Mouse (Mus musculus) kidney, postnatal 25 days (tissue): ENCODE results near the gene Mtrr.
A peak's percentile ranks its signal among the peaks of the same experiment; 100 is the strongest.

Experiments used
- DNase-seq, 2 experiments: peaks; one replicate each; pipeline ENCODE4 v3.0.0; 2021; ENCODE audit warnings: mixed read lengths in 2 of 2

Mtrr gene

GRCm38 (mm10) chr13:68581747-68582516 lies at the start of gene Mtrr, which contains the start of gene Fastkd3:
Mtrr (minus strand) TSS chr13:68582149.
Fastkd3 (plus strand) TSS chr13:68582234.
- DNase-seq = peak; percentile 99 to 100

GRCm38 (mm10) chr13:68627041-68627440 lies 45.1 kb upstream of the Mtrr start:
- no peak for DNase-seq

GRCm38 (mm10) chr13:68622792-68623191 lies 40.8 kb upstream of the Mtrr start:
- no peak for DNase-seq

- no peak for DNase-seq
These were observed 25.9 kb upstream of the Mtrr start for GRCm38 (mm10) chr13:68607652-68608405.

- peak; percentile 61 to 81 for DNase-seq
These were observed 23.8 kb upstream of the Mtrr start for GRCm38 (mm10) chr13:68605689-68606126.

- DNase-seq = no peak
These were observed 21.1 kb upstream of the Mtrr start for GRCm38 (mm10) chr13:68603085-68603484.

GRCm38 (mm10) chr13:68601184-68601583 lies 19.2 kb upstream of the Mtrr start:
- peak in 1 of 2 experiments; percentile 39 for DNase-seq

GRCm38 (mm10) chr13:68598953-68599352 lies 17.0 kb upstream of the Mtrr start:
- no peak for DNase-seq

GRCm38 (mm10) chr13:68597667-68598066 lies 15.7 kb upstream of the Mtrr start:
- no peak for DNase-seq

GRCm38 (mm10) chr13:68597199-68597598 lies 15.2 kb upstream of the Mtrr start, which contains the start of gene 1700001L19Rik:
1700001L19Rik (plus strand) TSS chr13:68597421.
- DNase-seq = no peak

- peak in 1 of 2 experiments; percentile 31 for DNase-seq
These were observed 11.8 kb upstream of the Mtrr start for GRCm38 (mm10) chr13:68593797-68594196.

GRCm38 (mm10) chr13:68588352-68588751 lies 6.4 kb upstream of the Mtrr start:
- no peak for DNase-seq

GRCm38 (mm10) chr13:68585441-68585840 lies 3.5 kb upstream of the Mtrr start:
- no peak for DNase-seq

- DNase-seq = no peak
These were observed 2.0 kb upstream of the Mtrr start for GRCm38 (mm10) chr13:68583961-68584360.

GRCm38 (mm10) chr13:68582517-68582780 lies 500 bp upstream of the Mtrr start:
- DNase-seq = no peak

- no peak for DNase-seq
These were observed 736 bp downstream of the Mtrr start for GRCm38 (mm10) chr13:68581086-68581740.

GRCm38 (mm10) chr13:68577945-68578344 lies 4.0 kb downstream of the Mtrr start:
- no peak for DNase-seq

- DNase-seq = no peak
These were observed 7.6 kb downstream of the Mtrr start for GRCm38 (mm10) chr13:68574398-68574797.

- peak; percentile 60 to 86 for DNase-seq
These were observed 8.7 kb downstream of the Mtrr start for GRCm38 (mm10) chr13:68572966-68573913.

- DNase-seq = no peak
These were observed 9.7 kb downstream of the Mtrr start for GRCm38 (mm10) chr13:68572247-68572646.

GRCm38 (mm10) chr13:68569589-68570336 lies 12.2 kb downstream of the Mtrr start:
- peak; percentile 57 to 79 for DNase-seq

GRCm38 (mm10) chr13:68568548-68568947 lies 13.4 kb downstream of the Mtrr start:
- DNase-seq = no peak
